Mouse (Mus musculus) embryonic facial prominence, embryonic 10.5 days (tissue): ENCODE measurements around the gene Ppp1r9b. TPM values are rescaled to one million over a fixed set of nuclear protein-coding genes. Genes with fewer than 3 reads are reported as not detected.

Experiments used
- DNase-seq: peaks from one replicate; pipeline ENCODE4 v3.0.0-alpha.2; 2017; ENCODE audit warnings: low spot score
- H3K27ac ChIP-seq: fragments of 300-500 bp; sonication (generic); replicated peaks from 2 replicates; pipeline ENCODE4 v1.5.1; 2016; ENCODE audit warnings: mild to moderate bottlenecking
- H3K27me3 ChIP-seq: fragments of 300-500 bp; sonication (generic); replicated peaks from 2 replicates; pipeline ENCODE4 v1.6.1; 2016; ENCODE audit warnings: low read depth, mild to moderate bottlenecking; ENCODE audit not compliant: poor library complexity, severe bottlenecking
- H3K36me3 ChIP-seq: fragments of 300-500 bp; sonication (generic); replicated peaks from 2 replicates; pipeline ENCODE4 v1.6.1; 2016; ENCODE audit warnings: mild to moderate bottlenecking, moderate library complexity
- H3K4me1 ChIP-seq: fragments of 300-500 bp; sonication (generic); 2 replicates; pipeline ENCODE4 v1.6.1; 2016
- H3K4me3 ChIP-seq: fragments of 300-500 bp; sonication (generic); 2 replicates; pipeline ENCODE4 v1.5.1; 2016; ENCODE audit warnings: mild to moderate bottlenecking, moderate library complexity
- H3K9me3 ChIP-seq: fragments of 300-500 bp; sonication (generic); 2 replicates; pipeline ENCODE4 v1.6.1; 2016; ENCODE audit warnings: mild to moderate bottlenecking
- WGBS: fragments of 180-500 bp; shearing (Covaris S2); methylation state at CpG from one replicate; pipeline ENCODE4 v1.1.7; 2016; 5-methylcytosine and 5-hydroxymethylcytosine counted together
- polyA plus RNA-seq: library from polyadenylated mRNA; unstranded; fragments of >200 nt; fragmentation: Nextera tagmentation; extraction: Ambion mirVana; gene quantifications from 2 replicates; pipeline ENCODE4 v1.2.1, GENCODE M21; 2016

Ppp1r9b gene
- polyA plus RNA-seq, 1 experiment from 2014 or later = 9.4 TPM

- WGBS = 60% methylated on average over 10 of the region's 10 CpGs
- no peak for DNase-seq
- H3K4me1 ChIP-seq = peaks cover 77% of the 10 kb centered on the region
- no peaks in the 10 kb centered on the region for H3K9me3 ChIP-seq
- H3K27me3 ChIP-seq = no peaks in the 10 kb centered on the region
- H3K4me3 ChIP-seq = peak overlapping the region; percentile 87
- peak overlapping the region; percentile 57 for H3K27ac ChIP-seq
- peaks cover 55% of the 10 kb centered on the region for H3K36me3 ChIP-seq
Observed at GRCm38 (mm10) chr11:94994208-94994814, 3.5 kb downstream of the Ppp1r9b start.

DNA sequence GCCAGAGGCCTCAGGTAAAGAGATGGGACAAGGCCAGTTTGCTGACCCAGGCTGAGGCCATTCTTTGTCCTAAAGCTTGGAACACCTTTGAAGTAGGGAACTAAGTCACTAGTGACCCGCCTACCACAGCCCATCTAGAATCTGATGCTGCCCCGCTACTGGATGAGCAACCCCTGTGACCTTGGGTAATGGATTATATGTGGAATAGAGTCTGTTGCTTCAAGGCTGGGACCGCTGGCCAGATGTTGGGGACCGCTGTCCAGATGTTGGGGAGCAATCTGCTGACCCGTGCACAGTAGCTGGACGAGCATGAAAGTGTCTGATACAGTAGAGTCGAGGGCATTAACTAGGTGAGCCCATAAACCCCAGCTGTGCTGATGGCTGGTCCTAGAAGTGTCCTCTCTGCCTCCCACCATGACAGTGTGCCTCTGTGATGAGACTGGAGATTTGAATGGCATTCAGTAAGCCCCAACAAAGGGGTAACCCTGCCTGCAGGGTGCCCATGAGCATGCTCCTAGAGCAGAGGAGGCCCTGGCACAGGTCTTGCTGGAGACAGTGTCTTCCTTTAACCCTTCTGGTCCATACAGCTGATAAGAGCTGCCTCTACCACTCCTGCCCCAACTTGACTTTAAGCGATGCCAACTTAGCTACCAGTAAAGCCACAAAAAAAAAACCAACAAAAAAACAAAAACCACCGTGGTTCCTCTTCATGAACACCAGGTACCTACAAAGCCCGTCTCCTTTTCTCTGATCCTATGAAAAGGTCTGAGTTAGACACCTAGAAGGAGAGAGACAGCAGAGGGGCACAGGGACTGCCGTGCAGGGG, 4.3 kb downstream of the Ppp1r9b start:
- WGBS = 88% methylated on average over 11 of the region's 11 CpGs
- peak overlapping the region; percentile 16; the same call in 1 of the 2 replicates for H3K27ac ChIP-seq
- peaks cover 76% of the 10 kb centered on the region for H3K4me1 ChIP-seq
- peak overlapping the region; percentile 87 for H3K4me3 ChIP-seq
- no peaks in the 10 kb centered on the region for H3K27me3 ChIP-seq
- H3K9me3 ChIP-seq = no peaks in the 10 kb centered on the region
- no peak for DNase-seq
- peaks cover 64% of the 10 kb centered on the region for H3K36me3 ChIP-seq

GRCm38 (mm10) chr11:94996101-94996500, 5.3 kb downstream of the Ppp1r9b start:
- H3K36me3 ChIP-seq = peaks cover 73% of the 10 kb centered on the region
- peak overlapping the region; percentile 12; the same call in 1 of the 2 replicates for H3K4me3 ChIP-seq
- DNase-seq = no peak
- H3K27me3 ChIP-seq = no peaks in the 10 kb centered on the region
- WGBS = 86% methylated on average over 8 of the region's 8 CpGs
- peak overlapping the region; percentile 16; the same call in 1 of the 2 replicates for H3K27ac ChIP-seq
- peaks cover 79% of the 10 kb centered on the region for H3K4me1 ChIP-seq
- H3K9me3 ChIP-seq = no peaks in the 10 kb centered on the region

GRCm38 (mm10) chr11:94996984-94997383, 6.1 kb downstream of the Ppp1r9b start:
- Histone ChIP-seq H3K4me3 (no peak overlapping the region), H3K36me3 (peaks cover 82% of the 10 kb centered on the region), H3K9me3 (no peaks in the 10 kb centered on the region), H3K27me3 (no peaks in the 10 kb centered on the region), H3K27ac (no peak overlapping the region; the same call in 1 of the 2 replicates), H3K4me1 (peaks cover 78% of the 10 kb centered on the region)
- no peak for DNase-seq
- WGBS = 92% methylated on average over 6 of the region's 6 CpGs

DNA sequence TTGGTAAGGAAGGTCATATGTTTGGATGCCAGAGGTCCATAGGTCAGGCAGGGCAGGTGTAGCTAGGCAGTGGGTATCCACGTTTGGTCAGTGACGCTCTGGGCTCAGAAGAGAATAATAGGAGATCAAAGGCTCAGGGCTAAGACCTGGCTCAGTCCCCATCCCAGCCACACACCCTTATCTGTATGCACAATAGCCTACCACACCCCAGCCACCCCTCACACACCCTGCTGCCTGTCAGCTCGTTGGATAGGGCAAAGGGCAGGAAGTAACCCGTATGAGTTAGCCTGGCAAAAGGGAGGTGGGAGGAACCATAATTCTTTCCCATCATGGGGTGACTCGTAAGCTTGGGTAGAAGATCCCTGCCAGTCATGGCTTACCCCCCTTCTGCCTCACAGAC, 6.8 kb downstream of the Ppp1r9b start:
- H3K27ac ChIP-seq = no peak overlapping the region
- WGBS = 85% methylated on average over 5 of the region's 5 CpGs
- no peaks in the 10 kb centered on the region for H3K9me3 ChIP-seq
- H3K4me3 ChIP-seq = peak overlapping the region; percentile 14; the same call in 1 of the 2 replicates
- H3K27me3 ChIP-seq = no peaks in the 10 kb centered on the region
- peaks cover 88% of the 10 kb centered on the region for H3K36me3 ChIP-seq
- peaks cover 72% of the 10 kb centered on the region for H3K4me1 ChIP-seq
- DNase-seq = no peak

DNA sequence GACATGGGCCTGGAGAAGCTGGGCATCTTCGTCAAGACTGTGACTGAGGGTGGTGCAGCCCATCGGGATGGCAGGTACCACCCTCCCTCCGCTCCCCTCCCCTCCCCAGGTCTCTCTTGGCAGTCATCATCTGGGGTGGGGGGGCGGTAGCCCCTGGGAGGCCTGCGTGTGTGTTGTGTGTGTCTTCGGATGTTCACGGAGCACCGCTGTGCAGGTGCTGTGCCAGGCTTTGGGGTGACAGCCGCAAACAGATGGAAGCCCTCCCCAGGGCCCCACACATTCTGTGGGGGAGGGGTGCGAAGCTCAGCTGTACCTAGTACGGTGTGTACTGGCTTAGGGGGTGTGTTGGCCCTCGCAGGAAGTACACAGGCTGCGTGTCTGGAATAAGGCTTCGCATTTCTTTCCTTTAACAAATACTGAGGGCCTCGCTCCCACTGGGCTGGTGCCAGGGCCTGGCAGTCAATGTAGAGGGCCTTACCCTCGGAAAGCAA, 7.3 kb downstream of the Ppp1r9b start:
- H3K27me3 ChIP-seq = no peaks in the 10 kb centered on the region
- H3K9me3 ChIP-seq = no peaks in the 10 kb centered on the region
- peak overlapping the region; percentile 14; the same call in 1 of the 2 replicates for H3K4me3 ChIP-seq
- DNase-seq = no peak
- H3K27ac ChIP-seq = peak overlapping the region; percentile 55
- WGBS = 91% methylated on average over 16 of the region's 16 CpGs
- H3K4me1 ChIP-seq = peaks cover 67% of the 10 kb centered on the region
- peaks cover 93% of the 10 kb centered on the region for H3K36me3 ChIP-seq

DNA sequence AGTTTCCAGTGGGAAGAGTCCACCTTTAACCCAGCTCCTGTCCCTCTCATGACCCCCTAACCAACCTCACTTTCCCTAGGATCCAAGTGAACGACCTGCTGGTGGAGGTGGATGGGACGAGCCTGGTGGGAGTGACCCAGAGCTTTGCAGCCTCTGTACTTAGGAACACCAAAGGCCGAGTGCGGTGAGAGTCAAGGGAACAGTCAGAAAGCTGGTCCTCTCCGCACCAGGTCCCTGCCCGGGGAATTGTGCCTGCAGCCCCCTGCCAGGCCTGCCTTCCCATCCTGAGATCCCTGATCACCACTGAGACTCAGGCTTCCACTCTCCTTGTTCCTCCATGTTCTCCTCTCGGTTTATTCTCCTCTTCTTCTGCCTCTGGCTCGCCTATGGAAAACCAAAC, 9.3 kb downstream of the Ppp1r9b start:
- H3K9me3 ChIP-seq = no peaks in the 10 kb centered on the region
- DNase-seq = no peak
- peaks cover 99% of the 10 kb centered on the region for H3K36me3 ChIP-seq
- H3K27ac ChIP-seq = peak overlapping the region; percentile 72
- no peaks in the 10 kb centered on the region for H3K27me3 ChIP-seq
- peaks cover 59% of the 10 kb centered on the region for H3K4me1 ChIP-seq
- 73% methylated on average over 8 of the region's 8 CpGs for whole genome bisulfite sequencing
- peak overlapping the region; percentile 29; the same call in 1 of the 2 replicates for H3K4me3 ChIP-seq

GRCm38 (mm10) chr11:95000548-95000947, 9.7 kb downstream of the Ppp1r9b start:
- Histone ChIP-seq H3K4me3 (peak overlapping the region; percentile 29; the same call in 1 of the 2 replicates), H3K4me1 (peaks cover 58% of the 10 kb centered on the region)

GRCm38 (mm10) chr11:95001058-95001457, 10.2 kb downstream of the Ppp1r9b start:
- H3K4me3 ChIP-seq = peak overlapping the region; percentile 29; the same call in 1 of the 2 replicates
- WGBS = 2% methylated on average over 8 of the region's 8 CpGs
- no peaks in the 10 kb centered on the region for H3K27me3 ChIP-seq
- H3K36me3 ChIP-seq = peaks cover 100% of the 10 kb centered on the region
- H3K27ac ChIP-seq = peak overlapping the region; percentile 72
- DNase-seq = peak; percentile 78
- H3K9me3 ChIP-seq = no peaks in the 10 kb centered on the region
- H3K4me1 ChIP-seq = peaks cover 58% of the 10 kb centered on the region

More at GRCm38 (mm10) chr11:95000548-95000947, 9.7 kb downstream of the Ppp1r9b start:
- DNase-seq = no peak
- H3K36me3 ChIP-seq = peaks cover 100% of the 10 kb centered on the region
- H3K27ac ChIP-seq = peak overlapping the region; percentile 72
- WGBS = 46% methylated on average over 4 of the region's 4 CpGs
- H3K27me3 ChIP-seq = no peaks in the 10 kb centered on the region
- no peaks in the 10 kb centered on the region for H3K9me3 ChIP-seq

DNA sequence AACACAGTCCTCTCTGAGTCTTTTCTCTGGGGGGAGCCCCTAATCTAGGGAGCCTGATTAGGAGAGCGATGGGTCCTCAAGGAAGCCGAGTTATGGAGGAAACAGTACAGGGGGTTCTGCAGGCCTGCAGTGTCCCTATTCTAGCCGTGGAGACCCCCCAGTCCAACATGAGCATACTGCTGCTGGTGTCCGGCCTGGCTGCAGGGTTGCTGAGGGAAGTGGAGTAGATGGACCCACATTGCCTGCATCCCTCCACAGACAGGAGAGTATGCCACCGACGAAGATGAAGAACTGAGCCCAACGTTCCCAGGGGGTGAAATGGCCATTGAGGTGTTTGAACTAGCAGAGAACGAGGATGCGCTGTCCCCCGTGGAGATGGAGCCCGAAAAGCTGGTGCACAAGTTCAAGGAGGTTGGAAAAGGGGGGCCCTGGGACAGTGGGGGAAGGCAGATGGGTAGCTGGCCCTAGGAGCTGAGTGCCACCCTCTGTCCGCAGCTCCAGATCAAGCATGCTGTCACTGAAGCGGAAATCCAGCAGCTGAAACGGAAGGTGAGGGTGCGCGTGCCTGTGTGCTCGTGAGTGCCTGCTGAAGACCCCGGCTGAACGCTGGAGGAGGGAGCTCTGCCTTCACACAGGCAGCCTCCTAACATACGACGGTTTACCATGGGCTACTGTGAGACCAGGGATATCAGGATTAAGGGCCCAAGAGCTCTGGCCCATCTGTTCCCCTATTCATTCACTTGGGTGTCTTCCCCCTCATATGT, 10.9 kb downstream of the Ppp1r9b start:
- peaks cover 93% of the 10 kb centered on the region for H3K36me3 ChIP-seq
- no peak overlapping the region for H3K27ac ChIP-seq
- WGBS = 88% methylated on average over 21 of the region's 21 CpGs
- H3K27me3 ChIP-seq = no peaks in the 10 kb centered on the region
- DNase-seq = no peak
- H3K9me3 ChIP-seq = no peaks in the 10 kb centered on the region
- H3K4me3 ChIP-seq = no peak overlapping the region
- peaks cover 58% of the 10 kb centered on the region for H3K4me1 ChIP-seq

DNA sequence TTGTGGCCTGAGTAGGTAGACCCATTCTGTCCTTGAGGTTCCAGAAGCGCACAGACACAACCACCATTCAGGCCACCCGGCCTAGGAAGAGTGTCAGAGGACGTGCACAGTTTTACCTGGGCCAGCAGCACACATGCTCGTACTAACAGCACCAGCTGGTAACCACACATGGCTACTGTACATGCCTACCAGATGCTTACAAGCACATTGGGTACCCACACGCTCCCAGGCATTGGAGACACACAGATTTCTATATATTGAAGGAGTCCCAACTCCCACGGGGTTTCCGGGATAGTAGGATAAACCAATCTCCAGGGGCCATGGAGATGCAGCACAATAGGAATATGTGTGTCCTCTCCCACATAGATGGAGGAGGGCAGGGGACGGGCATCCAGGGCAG, 11.9 kb downstream of the Ppp1r9b start:
- Histone ChIP-seq H3K27me3 (no peaks in the 10 kb centered on the region), H3K27ac (no peak overlapping the region), H3K4me1 (peaks cover 68% of the 10 kb centered on the region), H3K9me3 (no peaks in the 10 kb centered on the region), H3K4me3 (no peak overlapping the region), H3K36me3 (peaks cover 84% of the 10 kb centered on the region)
- whole genome bisulfite sequencing = 92% methylated on average over 8 of the region's 8 CpGs
- DNase-seq = no peak
